Mouse (Mus musculus): ENCODE results near the gene Lhfpl4.

DNA sequence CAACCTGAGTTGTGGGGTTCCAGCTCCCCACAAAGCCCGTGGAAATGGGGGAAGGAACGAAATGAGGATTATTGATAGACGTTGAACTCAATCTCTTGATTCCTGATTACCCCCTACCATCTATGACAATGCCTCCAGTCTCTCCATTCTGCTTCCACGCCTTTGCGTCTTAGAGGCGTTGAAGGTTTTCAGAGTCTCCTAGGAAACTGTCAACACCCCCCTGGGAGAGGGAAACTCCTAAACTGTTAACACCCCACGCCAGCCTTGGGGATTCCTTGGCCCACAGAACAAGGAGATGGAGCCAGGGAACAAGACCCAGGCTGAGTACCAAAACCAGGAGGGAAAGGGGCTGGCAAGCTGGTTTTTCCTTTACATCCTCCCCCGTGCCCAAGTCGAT lies 410 bp upstream of the Lhfpl4 start:
- TF ChIP-seq CTCF (IDR thresholded peaks at IDR 0.05; ENCODE audit: control insufficient read depth, insufficient read depth, insufficient replicate concordance, low read depth, low read length): no peak
- TF ChIP-seq POLR2A (IDR thresholded peaks at IDR 0.05; ENCODE audit: control insufficient read depth, low read depth, low read length): no peak

All from testis, adult 2 months (tissue).